Mouse (Mus musculus): Measurements from ENCODE around the gene Rnf220.

DNA sequence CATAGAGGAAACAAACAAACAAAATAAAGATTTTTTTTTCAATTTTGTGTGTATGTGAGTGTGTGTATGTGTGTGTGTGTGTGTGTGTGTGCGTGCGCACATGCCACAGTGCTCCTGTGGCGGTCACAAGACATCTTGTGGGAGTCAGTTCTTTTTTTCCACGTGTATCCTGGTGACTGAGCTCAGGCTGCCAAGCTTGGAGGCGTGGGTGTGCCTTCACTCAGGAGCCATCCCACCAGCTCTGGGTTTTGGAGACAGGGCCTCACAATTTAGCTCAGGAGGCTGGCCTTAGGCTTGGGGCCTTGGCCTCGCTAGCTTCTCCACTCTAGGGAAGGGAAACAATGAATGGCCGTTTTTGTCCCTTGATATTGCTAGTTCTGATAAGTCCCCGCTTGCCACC, 272.7 kb downstream of the Rnf220 start:
- TF ChIP-seq GATA1 (IDR thresholded peaks at IDR 0.05; ENCODE audit: borderline replicate concordance, low read length) = no peak
- no peak for TF ChIP-seq FLI1 (IDR thresholded peaks at IDR 0.05; ENCODE audit: low read length)

Data from megakaryocyte, embryonic 14.5 days (primary cell).